Mouse (Mus musculus) embryo, embryonic 9.5 days (tissue): ENCODE data around the gene Usp45.

ENCODE experiments used
- DNase-seq: peaks from one replicate; pipeline ENCODE4 v3.0.0-alpha.2; 2017; ENCODE audit errors: extremely low spot score

Gene Usp45

DNA sequence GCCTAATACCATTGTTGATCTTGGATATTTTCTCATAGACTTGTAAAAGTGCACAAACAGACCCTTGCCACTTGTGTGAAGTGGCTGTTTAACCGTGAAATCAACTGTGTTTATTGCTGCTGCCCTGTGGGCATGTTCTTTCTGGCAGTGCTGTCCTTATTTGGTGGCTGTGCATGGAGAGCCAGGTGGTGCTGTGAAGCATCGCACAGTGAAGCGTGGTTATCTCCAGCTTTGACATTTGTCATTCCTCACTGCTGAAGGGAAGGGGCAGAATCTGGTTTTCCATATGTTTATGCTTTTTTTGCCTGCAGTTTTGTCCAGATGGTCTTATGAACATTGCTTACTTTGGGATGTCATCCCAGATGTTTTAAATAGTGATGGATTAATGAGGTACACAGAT, 26.7 kb downstream of the Usp45 start:
- DNase-seq, result no peak

DNA sequence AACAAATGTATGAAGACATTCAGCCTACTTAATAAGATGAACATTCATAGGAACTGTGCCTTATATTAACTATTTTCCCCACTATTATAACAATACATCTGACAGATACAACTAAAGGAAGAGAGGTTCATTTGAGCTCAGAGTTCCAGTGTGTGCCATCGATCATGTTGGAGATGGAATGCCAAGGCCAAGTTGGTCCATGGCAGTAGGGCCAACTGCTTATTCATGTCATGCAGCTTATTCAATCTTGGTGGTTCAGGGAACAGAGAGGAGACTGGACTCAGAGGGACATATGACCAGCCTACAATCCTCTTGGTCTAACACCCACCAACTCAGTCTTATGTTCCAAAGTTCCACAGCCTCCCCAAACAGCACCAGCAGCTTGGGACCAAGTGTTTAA, 34.1 kb downstream of the Usp45 start:
- no peak for DNase-seq

DNA sequence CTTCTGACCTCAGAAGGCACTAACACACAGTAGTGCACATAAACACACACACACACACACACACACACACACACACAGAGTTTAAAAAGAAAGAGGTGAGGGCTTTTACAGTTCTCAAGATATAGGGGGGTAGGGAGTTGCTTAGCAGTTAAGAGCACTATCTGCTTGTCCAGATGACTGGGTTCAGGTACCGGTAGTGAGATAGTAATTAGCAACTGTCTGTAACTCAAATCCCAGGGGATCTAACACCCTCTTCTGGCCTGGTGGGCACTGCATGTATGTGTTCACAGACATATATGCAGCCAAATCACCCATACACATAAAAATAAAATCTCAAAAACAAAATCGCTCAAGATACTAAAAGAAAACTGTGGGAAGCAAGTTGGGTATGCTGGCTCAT, 34.7 kb downstream of the Usp45 start:
- no peak for DNase-seq

DNA sequence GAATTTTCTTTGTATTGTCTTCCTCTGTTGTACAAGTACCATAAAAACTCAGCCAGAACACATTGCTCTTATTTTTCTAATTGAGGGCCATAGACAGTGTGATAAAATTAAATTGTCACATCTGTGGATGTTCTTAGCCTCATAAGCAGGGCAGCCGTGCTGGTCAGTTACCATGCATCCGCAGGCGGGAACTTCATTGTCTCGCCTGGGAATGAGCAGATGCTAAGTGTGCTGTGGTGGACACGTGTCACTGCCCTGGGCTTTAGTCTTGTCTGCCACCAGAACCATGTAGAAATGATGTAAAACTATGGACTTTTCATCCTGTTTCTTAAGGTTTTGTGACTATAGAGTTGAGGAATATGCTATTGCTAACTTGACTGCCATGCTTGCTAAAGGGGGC, 40.2 kb downstream of the Usp45 start:
- no peak for DNase-seq

DNA sequence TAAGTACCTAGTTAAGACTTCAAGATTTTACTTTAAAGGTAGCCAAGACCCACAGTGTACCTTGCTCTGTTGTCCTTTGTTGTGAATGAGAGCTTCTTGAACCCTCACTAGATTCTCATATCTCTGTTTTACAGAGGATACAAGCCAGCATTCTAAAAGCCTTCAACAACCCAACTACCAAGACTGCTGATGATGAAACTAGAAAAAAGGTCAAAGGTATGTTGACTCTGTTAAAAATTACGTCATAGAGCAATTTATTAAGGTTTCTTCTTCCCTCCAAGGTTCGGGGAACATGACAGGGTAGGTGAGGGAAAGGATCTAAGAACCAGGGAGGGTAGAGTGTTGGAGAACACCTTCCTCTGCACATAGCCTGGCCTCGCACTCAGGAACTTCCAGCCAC, 43.7 kb downstream of the Usp45 start:
- DNase-seq, result no peak

DNA sequence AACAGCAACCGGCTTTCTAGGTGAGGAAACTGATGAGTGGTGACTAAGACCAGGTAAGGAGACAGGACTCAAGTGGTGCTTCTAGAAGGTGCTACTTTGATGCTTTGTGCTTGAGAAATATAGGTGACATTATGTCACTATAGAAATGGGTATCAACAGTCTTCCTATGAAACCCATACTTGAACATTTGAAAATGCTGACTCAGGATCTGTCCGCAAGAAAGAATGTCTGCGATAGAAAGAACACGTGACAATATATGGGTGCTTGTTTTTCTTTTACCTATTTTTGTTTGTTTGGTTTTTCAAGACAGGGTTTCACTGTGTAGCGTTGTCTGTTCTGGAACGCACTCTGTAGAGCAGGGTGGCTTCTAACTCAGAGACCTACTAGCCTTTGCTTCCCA, 45.7 kb downstream of the Usp45 start:
- no peak for DNase-seq

DNA sequence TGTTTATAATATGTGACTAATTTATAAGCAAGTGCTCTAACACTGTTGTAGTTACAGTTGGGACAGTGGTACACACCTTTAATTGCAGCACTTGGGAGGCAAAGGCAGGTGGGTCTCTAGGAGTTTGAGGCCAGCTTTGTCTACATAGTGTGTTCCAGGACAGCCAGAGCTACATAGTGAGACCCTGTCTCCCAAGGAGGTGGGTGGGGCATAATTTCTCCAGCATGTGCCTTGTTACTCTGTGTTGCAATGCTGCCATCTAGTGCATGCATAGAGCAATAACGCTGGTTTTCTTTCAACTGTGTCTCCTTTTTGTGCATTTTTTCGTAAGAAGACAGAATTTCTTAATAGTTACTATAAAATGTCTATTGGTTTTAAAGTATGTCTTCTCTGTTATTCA, 47.1 kb downstream of the Usp45 start:
- DNase-seq, result peak; percentile 53

DNA sequence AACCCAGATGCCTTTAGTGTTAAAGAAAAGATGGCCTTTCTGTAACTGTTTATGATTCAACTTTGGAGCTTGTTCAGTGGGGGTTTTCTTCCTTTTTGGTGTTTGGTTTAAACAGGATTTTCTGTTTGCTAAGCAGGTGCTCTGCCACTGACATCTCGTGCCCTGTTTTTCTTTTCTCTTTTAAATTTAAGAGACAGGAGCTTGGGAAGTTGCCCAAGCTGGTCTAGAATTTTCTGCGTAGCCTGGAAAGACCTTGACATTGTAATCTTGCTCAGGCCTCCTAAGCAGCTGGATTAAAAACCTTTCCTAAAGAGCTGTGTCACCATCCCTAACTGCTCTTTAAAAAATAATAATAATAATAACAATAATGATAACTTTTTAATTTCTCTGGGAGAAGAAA, 59.7 kb downstream of the Usp45 start:
- no peak for DNase-seq

DNA sequence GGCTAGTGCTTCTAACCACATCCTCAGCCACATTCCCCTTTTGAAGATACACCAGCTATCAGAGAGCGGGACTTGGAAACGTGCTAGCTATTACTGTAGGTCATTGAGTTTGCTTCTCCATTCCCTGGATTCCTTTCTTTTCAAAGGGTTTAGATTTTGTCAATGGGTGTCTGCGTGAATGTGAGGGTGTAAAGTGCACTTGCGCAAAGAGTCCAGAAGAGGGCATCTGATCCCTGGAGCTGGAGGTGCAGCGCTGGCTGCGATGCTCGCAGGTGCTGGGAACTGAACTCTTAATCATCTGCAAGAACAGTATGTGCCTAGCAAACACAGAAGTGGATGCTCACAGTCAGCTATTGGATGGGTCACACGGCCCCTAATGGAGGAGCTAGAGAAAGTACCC, 65.9 kb downstream of the Usp45 start:
- DNase-seq, result no peak

DNA sequence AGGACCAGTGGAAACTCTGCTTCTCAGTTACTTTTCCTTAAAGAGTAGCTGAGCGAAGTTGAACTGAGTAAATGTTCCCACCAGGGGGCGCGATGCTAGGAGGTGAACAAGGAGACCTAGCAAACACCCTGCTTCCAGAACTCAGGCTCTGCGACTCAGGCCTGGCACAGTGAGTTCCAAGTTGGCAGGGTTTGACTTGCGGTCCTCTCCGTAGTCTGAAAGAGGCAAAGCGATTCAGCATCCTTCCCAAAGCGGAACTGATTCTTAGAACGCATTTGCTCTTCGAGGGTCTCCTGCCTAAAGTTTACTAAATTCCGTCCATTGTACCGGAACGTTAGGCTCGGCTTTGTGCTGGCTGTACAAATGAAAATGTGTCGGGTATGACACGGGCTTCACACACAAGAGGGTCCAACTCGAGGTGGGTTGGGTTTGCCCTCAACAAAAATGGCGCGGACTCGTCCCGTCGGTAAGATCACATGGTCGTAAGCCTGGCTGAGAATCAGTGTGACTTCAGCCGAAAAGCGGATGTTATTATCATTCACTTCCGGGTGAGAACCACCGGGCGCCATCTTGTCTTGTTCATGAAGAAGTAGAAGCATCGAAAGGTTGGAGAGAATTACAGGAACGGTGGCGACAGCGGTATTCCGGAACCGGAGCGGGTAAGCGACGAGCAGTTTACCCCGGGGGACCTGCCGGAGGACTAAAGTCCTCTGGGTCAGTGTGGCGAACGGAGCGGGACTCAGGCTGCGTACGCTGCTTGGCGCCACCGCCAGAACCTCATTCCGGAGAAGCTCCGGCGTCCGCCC, 80.7 kb downstream of the Usp45 start, which contains the start of gene Pnisr:
Gene Pnisr, plus strand, starts transcription at position 103 of the 806 bp plus-strand sequence.
- peak; percentile 92 for DNase-seq

DNA sequence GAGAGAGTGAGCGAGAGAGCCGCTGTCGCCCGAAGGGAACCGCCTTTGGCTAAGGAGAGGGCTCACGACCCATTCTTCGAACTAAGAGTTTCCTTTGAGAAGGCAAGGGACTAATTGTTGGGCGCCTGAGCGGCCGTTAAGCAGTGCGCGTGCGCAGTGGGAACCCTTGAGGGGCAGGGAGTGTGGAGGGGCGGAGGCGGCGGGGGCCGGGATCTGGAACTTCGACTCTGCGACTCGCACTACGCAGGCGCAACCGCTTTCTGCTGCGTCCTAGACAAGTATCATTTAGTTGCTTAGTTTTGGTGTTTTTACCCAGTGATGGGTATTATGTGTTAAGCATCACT, 81.3 kb downstream of the Usp45 start:
- DNase-seq, result peak; percentile 89

DNA sequence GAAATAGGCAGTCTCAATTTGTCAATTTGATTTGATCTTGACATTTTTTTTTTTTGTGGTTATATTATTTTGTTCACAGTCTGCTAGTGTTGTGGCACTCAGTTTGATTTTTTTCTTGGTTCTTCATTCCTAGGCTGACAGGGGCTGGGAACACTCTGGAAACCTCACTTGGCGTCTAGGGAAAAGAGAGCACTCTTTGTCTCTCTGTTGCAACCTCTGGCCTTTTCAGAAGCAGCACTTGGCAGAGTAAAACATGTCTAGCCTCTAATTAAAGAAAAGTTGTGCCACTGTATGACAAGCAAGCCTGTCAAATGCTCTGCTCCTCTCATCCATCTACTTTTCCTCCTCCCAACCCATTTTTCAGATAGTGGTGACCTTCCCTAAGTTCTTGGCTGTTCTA, 90.5 kb downstream of the Usp45 start:
- no peak for DNase-seq

DNA sequence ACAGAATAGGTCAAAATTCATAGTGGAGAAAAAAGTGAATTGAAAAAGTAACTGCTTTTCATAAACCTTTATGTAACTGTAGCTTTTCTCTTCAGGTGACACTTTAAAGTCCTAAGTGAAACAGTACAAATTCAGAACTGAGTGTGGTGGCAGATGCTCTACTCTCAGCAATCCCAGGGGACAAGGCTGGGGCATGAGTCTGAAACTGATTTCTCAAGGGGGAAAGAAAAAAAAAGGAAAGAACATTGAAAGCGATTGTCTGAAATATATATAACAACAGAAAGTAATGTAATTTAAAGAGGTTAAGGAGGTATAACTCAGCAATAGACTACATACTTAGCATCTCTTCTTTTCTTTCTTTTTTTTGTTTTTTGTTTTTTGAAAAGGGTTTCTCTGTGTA, 98.3 kb downstream of the Usp45 start:
- DNase-seq, result no peak

DNA sequence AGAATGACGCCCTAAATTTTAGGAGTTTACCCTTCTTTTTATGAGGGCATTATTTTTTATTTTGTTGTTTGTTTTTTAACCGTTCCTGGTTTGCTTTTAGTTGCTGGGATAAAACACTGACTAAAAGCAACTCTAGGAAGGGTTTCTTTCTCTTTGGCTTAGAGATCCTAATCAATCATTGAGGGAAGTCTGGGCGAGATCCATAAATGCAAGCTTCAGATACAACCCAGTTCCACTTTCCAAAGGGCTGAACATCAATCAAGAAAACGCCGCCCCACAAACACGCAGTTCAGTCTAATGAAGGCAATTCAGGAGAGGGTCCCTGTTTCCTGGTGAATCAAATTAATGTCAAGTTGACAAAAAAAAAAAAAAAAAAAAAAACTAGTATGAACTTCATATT, 111.8 kb downstream of the Usp45 start:
- DNase-seq, result peak; percentile 5

DNA sequence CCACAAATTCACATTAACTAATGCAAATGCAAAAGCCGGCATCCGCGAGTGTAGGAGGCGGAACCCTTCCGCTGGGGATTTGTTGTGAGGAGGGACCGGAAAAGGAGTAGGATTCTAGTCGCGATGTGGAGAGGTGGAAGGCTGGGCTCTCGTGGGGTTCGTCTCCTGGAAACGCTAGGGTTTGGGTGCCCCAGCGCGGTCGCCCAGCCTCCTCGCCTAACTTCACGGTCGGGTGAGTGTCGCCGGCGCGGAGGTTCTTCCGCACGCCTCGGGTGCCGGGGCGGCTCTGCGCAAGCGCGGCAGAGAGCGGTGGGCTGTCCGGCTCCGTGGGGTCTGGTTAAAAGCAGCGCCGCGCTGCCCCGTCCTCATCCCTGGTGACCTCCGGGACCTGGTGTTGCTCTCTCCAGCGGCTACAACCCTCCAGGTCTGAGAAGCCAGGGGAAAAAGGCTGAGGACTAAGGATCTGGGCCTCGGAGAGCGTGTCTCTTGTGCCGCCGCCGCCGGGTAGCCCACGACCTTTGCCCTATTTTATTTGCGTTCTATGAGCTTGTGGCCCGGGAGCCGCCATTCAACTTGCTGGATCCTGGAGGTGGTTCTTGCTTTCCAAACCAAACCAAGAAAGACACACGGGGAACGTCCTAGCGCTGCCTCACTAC, 112.7 kb downstream of the Usp45 start, which contains the start of gene Coq3:
Gene Coq3, plus strand, starts transcription at position 109 of the 656 bp plus-strand sequence.
- DNase-seq, result peak; percentile 89

DNA sequence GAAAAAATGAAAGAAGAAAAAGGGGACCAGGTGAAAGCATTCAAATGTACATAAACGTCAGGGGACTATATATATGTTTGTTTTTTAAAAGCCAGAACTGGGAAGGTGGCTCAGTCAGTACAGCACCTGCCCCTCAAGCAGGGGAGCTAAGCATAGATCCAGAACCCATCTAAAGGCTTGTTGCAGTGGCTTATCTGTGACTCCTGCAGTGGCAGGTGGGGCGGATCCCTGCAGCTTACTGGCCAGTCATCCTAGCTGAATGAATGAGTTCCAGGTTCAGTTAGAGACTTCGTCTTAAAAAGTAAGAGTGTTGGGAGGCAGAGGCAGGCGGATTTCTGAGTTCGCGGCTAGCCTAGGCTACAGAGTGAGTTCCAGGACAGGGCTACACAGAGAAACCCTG, 115.8 kb downstream of the Usp45 start:
- no peak for DNase-seq

DNA sequence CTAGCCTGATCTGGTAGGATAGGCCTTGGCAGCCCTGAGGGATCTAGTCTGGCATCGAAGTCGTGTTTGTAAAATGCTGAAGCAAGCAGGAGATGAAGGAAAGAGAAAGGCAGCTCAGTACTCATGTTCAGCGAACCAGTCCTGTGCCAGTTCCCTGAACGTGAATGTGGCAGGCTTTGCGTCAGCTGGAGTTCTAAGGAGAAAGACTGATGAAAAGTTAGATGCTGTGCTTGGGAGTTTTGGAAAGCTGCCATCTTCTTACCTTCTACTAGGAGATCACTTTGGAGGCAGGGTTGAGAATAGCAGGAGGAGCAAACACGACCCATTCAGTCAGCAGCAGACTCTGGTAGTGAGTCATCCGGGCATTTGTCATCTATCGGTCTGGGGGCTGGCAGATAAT, 118.9 kb downstream of the Usp45 start:
- no peak for DNase-seq
